Mouse (Mus musculus) embryonic fibroblast, embryonic 13.5 days (primary cell): ENCODE results near the gene Gm13178. TPM values are rescaled to one million over a fixed set of nuclear protein-coding genes. Genes with fewer than 3 reads are reported as not detected.

ENCODE experiments used
- H3K27ac ChIP-seq: 2 replicates; pipeline ENCODE4 v1.5.1; 2012; ENCODE audit warnings: low read length, control low read depth, inconsistent platforms; ENCODE audit not compliant: insufficient read depth
- H3K4me1 ChIP-seq: 2 replicates; pipeline ENCODE4 v1.6.1; 2011; ENCODE audit warnings: low read length; ENCODE audit not compliant: control insufficient read depth, insufficient read depth
- H3K4me3 ChIP-seq: 2 replicates; pipeline ENCODE4 v1.5.1; 2011; ENCODE audit warnings: mild to moderate bottlenecking, control low read depth, low read length; ENCODE audit not compliant: insufficient read depth
- CTCF ChIP-seq: IDR thresholded peaks from 2 replicates; pipeline ENCODE4 v1.5.1; 2011; ENCODE audit warnings: mild to moderate bottlenecking, control low read depth, low read length, moderate library complexity, borderline replicate concordance; ENCODE audit not compliant: insufficient read depth
- POLR2A ChIP-seq: IDR thresholded peaks from 2 replicates; pipeline ENCODE4 v1.6.1; 2011; ENCODE audit warnings: low read depth, mild to moderate bottlenecking, control low read depth, low read length, moderate library complexity
- polyA plus RNA-seq: library from polyadenylated mRNA; stranded (reverse); fragments of >200 nt; gene quantifications from 2 replicates; pipeline ENCODE4 v1.2.4, GENCODE M21; 2011; ENCODE audit warnings: low read depth; ENCODE audit not compliant: missing spikeins, insufficient read length

The Gm13178 gene
- not detected in 2 replicates for polyA plus RNA-seq

DNA sequence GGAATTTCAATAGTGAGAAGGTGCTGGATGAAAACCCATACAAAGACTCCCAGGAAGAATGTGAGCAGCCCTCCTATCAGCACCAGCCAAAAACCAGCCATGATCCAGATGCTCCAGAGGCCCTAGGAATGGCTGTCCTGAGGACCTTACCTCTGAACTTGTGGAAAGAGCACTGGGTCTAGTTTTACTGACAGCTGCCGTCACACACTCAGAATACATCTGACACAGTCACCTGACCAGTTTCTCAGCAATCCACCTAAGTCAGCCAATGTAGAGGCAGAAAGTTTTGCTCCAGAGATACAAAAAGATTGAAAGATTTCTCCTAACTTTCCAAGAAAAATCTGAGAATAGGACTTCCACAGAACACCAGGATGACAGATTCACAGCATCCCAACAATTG is at the start of gene Gm13178:
Gm13178 (minus strand) TSS at position 101 of the 400 bp plus-strand sequence.
- Histone ChIP-seq H3K4me3 (no peak within 1 kb of the TSS), H3K27ac (no peak within 1 kb of the TSS), H3K4me1 (no peaks in the 10 kb centered on the region)
- TF ChIP-seq POLR2A (no peak), CTCF (no peak)

DNA sequence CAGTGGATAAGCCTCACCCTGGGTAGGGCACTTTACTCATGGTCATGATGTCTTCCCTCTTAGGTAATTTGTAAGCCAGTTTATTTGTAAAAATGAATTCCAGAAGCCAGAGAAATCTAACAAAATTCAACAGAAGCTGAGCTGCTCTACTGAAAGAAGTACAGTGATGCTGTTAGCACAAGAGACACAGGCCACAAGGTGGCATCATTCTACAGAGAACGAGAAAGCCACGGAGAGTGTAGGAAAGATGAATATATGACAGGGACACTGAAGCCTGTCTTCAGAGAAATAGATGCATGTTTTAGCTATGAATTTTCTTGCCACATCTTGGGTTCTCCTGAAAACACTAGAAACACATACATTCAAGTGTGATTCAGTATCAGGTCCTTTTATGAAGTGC is 44.5 kb upstream of the Gm13178 start:
- TF ChIP-seq CTCF (no peak), POLR2A (no peak)
- Histone ChIP-seq H3K27ac (no peak overlapping the region), H3K4me3 (no peak overlapping the region), H3K4me1 (no peaks in the 10 kb centered on the region)

DNA sequence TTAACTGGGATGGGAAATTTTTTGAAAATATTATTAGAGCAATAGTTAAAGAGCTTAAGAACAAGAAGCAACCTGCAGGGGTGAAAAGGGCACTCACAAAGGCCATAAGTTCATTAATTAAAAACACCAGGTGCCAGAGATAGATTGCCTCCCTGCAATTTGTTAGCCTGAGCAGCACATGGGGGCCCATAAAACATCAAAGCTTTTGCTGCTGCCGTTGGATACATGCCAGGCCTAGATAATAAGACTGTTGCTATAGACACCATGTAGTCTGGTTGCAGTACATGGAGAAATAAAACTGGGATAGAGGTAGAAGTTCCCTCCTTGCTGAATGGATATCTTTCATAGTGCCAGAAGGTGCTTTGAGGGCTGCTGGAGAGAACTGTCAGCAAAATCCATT is 27.9 kb upstream of the Gm13178 start:
- H3K27ac ChIP-seq: no peak overlapping the region
- H3K4me1 ChIP-seq: no peaks in the 10 kb centered on the region
- no peak for TF ChIP-seq POLR2A
- no peak for TF ChIP-seq CTCF
- H3K4me3 ChIP-seq: no peak overlapping the region

DNA sequence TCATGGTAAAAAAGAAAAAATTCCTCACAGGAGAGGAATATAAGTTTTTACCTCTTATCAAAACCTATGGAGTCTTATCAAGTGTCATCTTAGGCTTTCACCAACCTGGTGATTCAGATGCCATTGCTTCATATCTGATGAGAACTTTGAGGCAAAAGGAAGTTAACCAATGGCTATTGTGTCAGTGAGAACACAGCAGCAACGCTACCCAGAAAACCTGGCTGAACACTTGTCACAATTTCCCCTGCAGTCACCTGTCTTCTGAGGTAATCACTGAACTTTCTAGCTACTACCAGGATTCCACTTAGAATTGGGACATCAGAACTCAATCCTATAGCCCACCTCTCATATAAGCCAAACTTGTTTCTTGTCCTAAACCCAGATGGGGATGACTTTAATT is 1.5 kb downstream of the Gm13178 start:
- no peak overlapping the region for H3K4me3 ChIP-seq
- TF ChIP-seq POLR2A (no peak), CTCF (no peak)
- no peak overlapping the region for H3K27ac ChIP-seq
- H3K4me1 ChIP-seq: no peaks in the 10 kb centered on the region

DNA sequence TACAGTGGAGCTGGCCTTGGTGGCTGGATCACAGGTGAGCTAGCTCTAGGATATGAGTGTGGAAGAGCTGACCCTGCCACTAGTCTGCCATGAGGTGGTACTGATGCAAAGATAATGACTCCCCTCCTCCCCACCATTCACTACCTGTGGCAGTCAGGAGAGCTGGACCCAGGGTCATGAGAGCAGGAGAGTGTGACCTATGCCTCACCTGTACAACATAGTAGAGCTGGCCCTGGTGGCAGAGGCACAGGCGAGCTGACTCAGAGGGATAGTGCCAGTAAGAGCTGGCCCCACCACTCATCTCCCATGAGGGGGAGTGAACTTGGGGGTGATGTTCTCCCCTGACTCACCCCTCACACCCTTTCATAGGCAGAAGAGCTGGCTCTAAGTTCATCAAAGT is 2.9 kb downstream of the Gm13178 start:
- H3K4me3 ChIP-seq: no peak overlapping the region
- TF ChIP-seq CTCF (no peak), POLR2A (no peak)

DNA sequence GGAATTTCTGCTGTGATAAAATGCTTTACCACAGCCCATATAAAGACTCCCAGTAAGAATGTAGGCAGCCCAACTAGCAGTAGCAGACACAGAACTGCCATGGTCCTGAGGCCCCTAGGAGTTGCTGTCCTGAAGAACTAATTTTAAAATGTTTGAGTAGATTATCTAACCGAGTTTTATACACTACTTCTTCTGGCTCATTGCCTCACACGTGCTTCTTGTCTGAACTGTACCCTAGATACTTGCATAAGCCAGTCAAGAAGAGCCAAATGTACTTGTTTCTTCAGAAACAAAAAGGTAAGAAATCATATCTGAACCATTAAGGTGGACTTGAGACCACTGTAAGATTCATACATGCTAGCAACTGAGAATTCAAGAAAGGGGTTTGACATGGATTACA is 34.9 kb downstream of the Gm13178 start, which contains the start of gene Gm436:
Gm436 (minus strand) TSS at position 101 of the 400 bp plus-strand sequence.
- Histone ChIP-seq H3K4me3 (no peak within 1 kb of the TSS), H3K4me1 (no peaks in the 10 kb centered on the region)

More for the DNA sequence above, 2.9 kb downstream of the Gm13178 start:
- Histone ChIP-seq H3K4me1 (no peaks in the 10 kb centered on the region), H3K27ac (no peak overlapping the region)

More for the DNA sequence above, 34.9 kb downstream of the Gm13178 start, which contains the start of gene Gm436:
- H3K27ac ChIP-seq: no peak within 1 kb of the TSS
- TF ChIP-seq CTCF: no peak
- no peak for TF ChIP-seq POLR2A

Other genes starting within 250 kb of the Gm13178 start
- not detected in 2 replicates for gene 9430007A20Rik, start 201.6 kb downstream of the Gm13178 start, polyA plus RNA-seq
- gene Gm13124, start 156.3 kb downstream of the Gm13178 start, polyA plus RNA-seq: not detected in 2 replicates
- gene Aadacl4, start 107.7 kb downstream of the Gm13178 start, polyA plus RNA-seq: not detected in 2 replicates
- not detected in 2 replicates for gene Gm436, start 35.0 kb downstream of the Gm13178 start, polyA plus RNA-seq
- not detected in 2 replicates for gene Gm438, start 65.2 kb upstream of the Gm13178 start, polyA plus RNA-seq
- 21.9 and 23.8 TPM in 2 replicates for gene Dhrs3, start 171.4 kb upstream of the Gm13178 start, polyA plus RNA-seq